Mouse (Mus musculus) layer of hippocampus, adult 8-10 months (tissue): ENCODE data around the gene Rrp8. TPM values are rescaled to one million over a fixed set of nuclear protein-coding genes. Genes with fewer than 3 reads are reported as not detected.
"Not testable (repeated sequence)": the region's sequence is repeated elsewhere in the genome, so short reads cannot be mapped to it uniquely, and the experiment has no call there.

Experiments
- DNase-seq, 2 experiments: peaks; one replicate each; pipeline ENCODE4 v3.0.0; 2022; ENCODE audit warnings: low spot score in 2 of 2
- total RNA-seq, 4 experiments: library from RNA; stranded (reverse); gene quantifications; 2 replicates each; pipeline ENCODE4 v1.2.4; 2022

Rrp8 gene
- total RNA-seq, 4 experiments from 2014 or later: 9.6 to 13.0 (median 12.7) TPM

- DNase-seq: no peak
Observed at GRCm38 (mm10) chr7:105747776-105748175, 10.6 kb upstream of the Rrp8 start.

- peak; percentile 78 to 79 for DNase-seq
Observed at GRCm38 (mm10) chr7:105743926-105744590, 6.9 kb upstream of the Rrp8 start, which contains the start of gene Taf10. Gene Taf10, minus strand, starts transcription at chr7:105744361.

- not testable (repeated sequence) for DNase-seq
Observed at GRCm38 (mm10) chr7:105743246-105743925, 6.2 kb upstream of the Rrp8 start.

GRCm38 (mm10) chr7:105742539-105743215, 5.5 kb upstream of the Rrp8 start:
- not testable (repeated sequence) for DNase-seq

GRCm38 (mm10) chr7:105741978-105742377, 4.8 kb upstream of the Rrp8 start:
- DNase-seq: no peak

GRCm38 (mm10) chr7:105740851-105741250, 3.7 kb upstream of the Rrp8 start:
- no peak for DNase-seq

GRCm38 (mm10) chr7:105740089-105740795, 3.1 kb upstream of the Rrp8 start:
- no peak for DNase-seq

- DNase-seq: no peak
Observed at GRCm38 (mm10) chr7:105738948-105739347, 1.8 kb upstream of the Rrp8 start.

GRCm38 (mm10) chr7:105738286-105738685, 1.1 kb upstream of the Rrp8 start:
- no peak for DNase-seq

- DNase-seq: no peak
Observed at GRCm38 (mm10) chr7:105737648-105738047, 463 bp upstream of the Rrp8 start.

GRCm38 (mm10) chr7:105736264-105736901, 802 bp downstream of the Rrp8 start, which contains the start of gene Ilk:
Gene Ilk, plus strand, starts transcription at chr7:105736592.
- DNase-seq: peak; percentile 90 to 92

- not testable (repeated sequence) for DNase-seq
Observed at GRCm38 (mm10) chr7:105735464-105735863, 1.7 kb downstream of the Rrp8 start.

GRCm38 (mm10) chr7:105734826-105735225, 2.4 kb downstream of the Rrp8 start:
- no peak for DNase-seq

GRCm38 (mm10) chr7:105733836-105734235, 3.3 kb downstream of the Rrp8 start:
- no peak for DNase-seq

- DNase-seq: peak in 1 of 2 experiments; percentile 52
Observed at GRCm38 (mm10) chr7:105728701-105729428, 8.3 kb downstream of the Rrp8 start.

GRCm38 (mm10) chr7:105726980-105727325, 10.2 kb downstream of the Rrp8 start:
- no peak for DNase-seq

- DNase-seq: peak in 1 of 2 experiments; percentile 51
Observed at GRCm38 (mm10) chr7:105726144-105726979, 10.8 kb downstream of the Rrp8 start.

GRCm38 (mm10) chr7:105721916-105722315, 15.3 kb downstream of the Rrp8 start:
- DNase-seq: no peak

- no peak for DNase-seq
Observed at GRCm38 (mm10) chr7:105715366-105715765, 21.8 kb downstream of the Rrp8 start.

GRCm38 (mm10) chr7:105708733-105709132, 28.5 kb downstream of the Rrp8 start:
- DNase-seq: no peak
